Mouse (Mus musculus): Measurements from ENCODE around the gene Armc2. TPM values are rescaled to one million over a fixed set of nuclear protein-coding genes. Genes with fewer than 3 reads are reported as not detected.
"Not testable (repeated sequence)": the region's sequence is repeated elsewhere in the genome, so short reads cannot be mapped to it uniquely, and the experiment has no call there.

The Armc2 gene
- total RNA-seq, 2 experiments from 2014 or later: 14.2 to 15.8 TPM

- intact Hi-C loops (cut with DNase I): no loop called here
- no peak for DNase-seq (ENCODE audit: low spot score in 2 of 2)
These were observed 35.4 kb downstream of the Armc2 start for GRCm38 (mm10) chr10:41982821-41983220.

GRCm38 (mm10) chr10:41980772-41981383 lies 37.4 kb downstream of the Armc2 start:
- peak; percentile 69 to 75 for DNase-seq (ENCODE audit: low spot score in 2 of 2)
- intact Hi-C loops (cut with DNase I): loop anchor here (2.0 kb wide), 1 partner anchor 314 kb away; no protein-coding TSS in a partner anchor

DNA sequence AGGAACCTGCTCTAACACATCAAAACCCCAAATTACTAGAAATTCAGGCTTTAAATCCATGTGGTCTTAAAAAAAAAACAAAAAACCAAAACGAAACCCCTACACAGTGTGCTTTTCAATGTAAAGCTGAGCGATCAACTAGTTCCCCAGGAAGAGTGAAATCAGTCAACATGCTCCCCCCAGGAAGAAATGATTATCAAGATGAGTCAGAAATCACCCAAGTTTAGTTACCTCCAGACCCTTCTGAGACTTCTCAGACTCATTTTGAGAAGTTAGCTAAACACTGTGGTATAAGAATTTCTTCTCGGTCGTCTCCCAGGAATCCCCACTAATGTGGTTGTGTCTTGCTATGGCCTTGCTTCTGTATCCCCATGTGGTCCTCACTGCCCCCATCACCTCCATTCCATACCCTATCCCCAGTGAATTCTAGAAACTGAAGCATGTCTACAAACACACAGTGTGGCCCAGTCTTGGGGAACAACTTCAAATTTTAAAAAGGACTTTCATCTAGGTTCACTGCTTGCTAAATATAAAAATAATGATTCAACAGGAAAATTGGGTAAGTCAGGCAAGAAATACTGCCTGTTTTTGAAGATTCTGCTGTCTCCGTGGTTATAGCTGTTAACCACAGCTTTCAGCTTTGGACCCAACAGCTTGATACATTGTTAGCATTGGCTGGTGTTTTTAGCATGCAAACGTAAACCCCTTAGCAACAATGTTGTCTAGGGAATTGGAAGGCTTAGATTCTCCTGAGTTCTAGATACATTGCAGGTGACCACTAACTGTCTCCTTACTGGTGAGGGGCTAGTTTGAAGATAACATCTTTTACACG lies 39.6 kb downstream of the Armc2 start:
- no peak for DNase-seq (ENCODE audit: low spot score in 2 of 2)
- intact Hi-C loops (cut with DNase I): loop anchor here (5.0 kb wide), 1 partner anchor 146 kb away; no protein-coding TSS in a partner anchor

DNA sequence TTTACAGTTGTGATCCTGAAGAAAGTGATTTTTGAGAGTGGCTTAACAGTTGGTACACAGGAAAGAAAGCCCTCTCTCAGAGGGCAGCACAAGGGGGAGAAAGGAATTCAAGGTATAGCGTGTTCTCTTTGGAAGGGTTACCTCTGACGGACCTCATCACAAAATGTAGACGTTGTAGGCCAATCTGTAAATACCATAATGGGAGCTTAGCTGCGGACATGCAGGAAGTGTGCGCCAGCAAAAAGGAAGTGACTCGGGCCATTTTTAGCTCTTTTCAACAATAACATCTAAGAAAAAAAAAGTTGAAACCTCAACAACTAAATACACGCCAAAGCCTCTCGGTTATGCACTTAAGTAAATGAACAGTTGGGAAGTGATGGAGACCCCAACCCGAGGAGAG lies 45.6 kb downstream of the Armc2 start:
- intact Hi-C loops (cut with DNase I): no loop called here

GRCm38 (mm10) chr10:41967915-41968635 lies 50.2 kb downstream of the Armc2 start:
- DNase-seq (ENCODE audit: low spot score in 2 of 2): no peak
- intact Hi-C loops (cut with DNase I): no loop called here

More for the DNA sequence above, 45.6 kb downstream of the Armc2 start:
- DNase-seq (ENCODE audit: low spot score in 2 of 2): no peak

DNA sequence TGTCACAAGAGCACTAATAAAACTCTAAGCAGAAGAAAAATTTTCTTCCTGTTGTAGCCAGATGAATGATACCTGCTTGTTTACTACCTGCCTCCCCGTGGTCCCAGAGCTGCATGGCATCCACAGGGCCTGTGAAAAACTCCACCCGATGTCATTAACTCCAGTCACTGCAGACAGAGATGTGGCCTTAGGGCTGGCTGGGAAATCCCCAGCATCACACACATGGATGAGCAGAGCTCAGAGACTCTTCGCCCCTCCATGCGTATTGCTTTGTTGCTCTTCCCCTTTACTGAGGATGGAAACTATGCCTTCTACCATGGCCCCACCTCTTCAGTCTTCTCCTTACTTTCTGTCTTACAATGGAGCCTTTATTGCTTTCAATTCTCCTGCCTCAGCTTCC lies 55.5 kb downstream of the Armc2 start:
- DNase-seq (ENCODE audit: low spot score in 2 of 2): no peak
- intact Hi-C loops (cut with DNase I): loop anchor here (5.0 kb wide), 1 partner anchor 130 kb away; no protein-coding TSS in a partner anchor

DNA sequence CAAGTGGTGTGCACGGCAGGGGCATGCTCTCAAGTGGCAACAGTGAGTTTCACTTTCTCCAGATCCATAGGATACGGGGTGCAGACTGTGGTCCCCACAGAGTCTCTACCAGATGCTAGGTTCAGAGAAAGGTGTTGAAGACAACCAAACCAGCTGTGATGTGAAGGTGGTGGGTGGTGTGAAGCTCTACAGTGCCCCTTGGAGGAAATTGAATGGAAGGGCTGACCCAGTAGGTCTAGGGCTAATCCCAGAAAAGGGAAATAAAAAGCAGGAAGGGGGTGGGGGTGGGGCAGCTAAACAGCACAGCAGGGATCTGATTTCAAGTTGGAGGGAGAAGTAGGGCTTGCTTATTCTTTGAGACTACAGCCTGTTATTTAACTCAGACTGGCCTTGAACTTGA lies 58.4 kb downstream of the Armc2 start:
- DNase-seq (ENCODE audit: low spot score in 2 of 2): no peak
- intact Hi-C loops (cut with DNase I): loop anchor here (5.0 kb wide), 1 partner anchor 128 kb away; no protein-coding TSS in a partner anchor

GRCm38 (mm10) chr10:41958677-41959274 lies 59.5 kb downstream of the Armc2 start:
- DNase-seq (ENCODE audit: low spot score in 2 of 2): no peak
- intact Hi-C loops (cut with DNase I): no loop called here

DNA sequence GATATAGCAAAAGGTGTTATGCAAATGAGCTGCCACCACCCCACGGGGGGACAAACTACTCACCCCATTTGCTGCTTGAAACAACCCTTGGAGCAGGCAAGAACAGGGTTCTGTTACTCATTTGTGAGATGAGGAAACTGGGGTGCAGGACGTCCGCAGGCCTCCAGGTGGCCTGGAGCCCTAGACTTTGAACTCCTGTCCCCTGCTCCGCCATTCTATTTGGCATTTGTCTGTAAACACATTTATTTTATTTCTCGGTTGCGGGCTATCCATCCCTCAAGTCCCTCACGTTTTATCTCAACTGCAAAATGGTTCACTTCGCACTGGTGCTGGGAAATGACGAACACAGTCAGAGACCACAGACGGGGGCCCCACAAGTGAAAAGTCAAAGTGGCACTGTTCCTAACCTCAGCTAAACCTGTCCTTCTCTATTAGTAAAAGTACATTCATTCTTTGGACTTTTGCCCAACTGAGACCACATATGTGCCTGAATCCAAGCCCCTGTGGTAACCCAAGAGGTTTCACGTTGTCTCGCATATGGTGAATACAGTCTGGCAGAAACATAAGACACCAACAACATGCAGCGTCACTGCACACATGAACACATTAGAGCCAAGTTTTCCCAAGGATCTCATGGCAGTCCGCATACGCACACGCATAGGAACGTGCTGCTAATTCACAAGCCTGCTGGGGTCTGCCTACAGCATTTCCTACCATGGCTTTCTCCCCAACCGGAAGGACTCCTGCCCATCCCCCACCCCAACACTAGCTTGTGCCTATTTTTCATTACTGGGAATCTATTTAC lies 60.6 kb downstream of the Armc2 start:
- intact Hi-C loops (cut with DNase I): no loop called here
- no peak for DNase-seq (ENCODE audit: low spot score in 2 of 2)

DNA sequence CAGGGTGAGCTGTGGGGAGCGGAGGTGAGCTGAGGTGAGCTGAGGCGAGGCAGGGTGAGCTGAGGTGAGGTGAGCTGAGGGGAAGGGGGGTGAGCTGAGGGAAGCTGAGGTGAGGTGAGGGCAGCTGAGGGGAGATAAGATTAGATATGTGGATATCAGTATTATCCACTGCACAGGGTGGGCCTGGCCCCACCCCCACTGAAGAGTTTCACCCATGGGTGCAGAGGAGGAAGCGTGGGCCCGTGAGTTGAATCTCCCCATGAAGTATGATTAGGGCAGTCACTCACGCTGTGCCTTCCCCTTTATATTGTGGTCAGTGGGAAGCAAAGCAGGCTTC lies 64.7 kb downstream of the Armc2 start:
- intact Hi-C loops (cut with DNase I): no loop called here
- no peak for DNase-seq (ENCODE audit: low spot score in 2 of 2)

DNA sequence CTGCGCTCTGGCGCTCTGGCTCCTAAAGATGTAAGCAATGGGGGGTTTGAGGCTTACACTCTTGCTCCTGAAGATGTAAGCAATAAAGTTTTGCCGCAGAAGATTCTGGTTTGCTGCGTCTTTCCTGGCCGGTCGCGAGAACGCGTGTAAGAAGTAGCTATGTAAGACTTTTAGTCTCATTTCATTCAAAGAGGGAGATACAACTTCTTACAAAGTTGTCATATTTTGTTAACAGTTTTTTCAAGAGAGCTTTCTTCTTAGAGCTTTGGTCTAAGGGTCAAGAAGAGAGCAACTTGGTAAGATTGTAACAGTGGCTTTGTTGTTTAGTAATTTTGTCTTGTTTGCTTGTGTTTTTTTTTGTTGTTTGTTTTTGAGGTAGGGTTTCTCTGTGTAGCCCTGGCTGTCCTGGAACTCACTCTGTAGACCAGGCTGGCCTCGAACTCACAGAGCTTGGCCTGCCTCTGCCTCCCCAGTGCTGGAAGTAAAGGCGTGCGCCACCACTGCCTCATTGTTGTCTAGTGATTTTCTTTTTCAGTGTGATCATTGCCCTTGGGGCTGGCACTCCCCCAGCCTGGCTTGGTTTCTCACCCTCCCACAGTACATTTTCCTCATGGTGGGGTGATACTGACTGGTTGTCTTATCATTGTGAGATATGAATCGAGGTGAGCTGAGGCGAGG lies 65.3 kb downstream of the Armc2 start:
- intact Hi-C loops (cut with DNase I): no loop called here
- no peak for DNase-seq (ENCODE audit: low spot score in 2 of 2)

DNA sequence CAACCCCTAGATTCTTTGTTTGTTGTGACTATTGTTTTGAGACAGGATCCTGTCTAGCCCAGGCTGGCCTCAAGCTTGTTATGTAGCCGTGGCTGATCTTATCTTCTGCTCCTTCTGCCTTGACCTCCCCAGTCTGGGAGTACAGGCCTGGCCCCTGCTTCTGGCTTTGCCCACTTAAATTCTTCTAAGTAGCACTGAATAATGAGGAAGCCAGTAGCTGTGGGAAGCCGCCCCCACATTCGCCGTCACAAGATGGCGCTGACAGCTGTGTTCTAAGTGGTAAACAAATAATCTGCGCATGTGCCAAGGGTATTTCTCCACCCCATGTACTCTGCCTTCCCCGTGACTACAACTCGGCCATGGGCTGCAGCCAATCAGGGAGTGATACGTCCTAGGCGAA lies 65.9 kb downstream of the Armc2 start:
- not testable (repeated sequence) for DNase-seq (ENCODE audit: low spot score in 2 of 2)

GRCm38 (mm10) chr10:41939090-41939489 lies 79.2 kb downstream of the Armc2 start:
- intact Hi-C loops (cut with DNase I): loop anchor here (5.0 kb wide), 1 partner anchor 192 kb away; no protein-coding TSS in a partner anchor
- DNase-seq (ENCODE audit: low spot score in 2 of 2): peak in 1 of 2 experiments; percentile 81

More for the DNA sequence above, 65.9 kb downstream of the Armc2 start:
- intact Hi-C loops (cut with DNase I): not testable (repeated sequence)

- intact Hi-C loops (cut with DNase I): loop anchor here (5.0 kb wide), 1 partner anchor 190 kb away; no protein-coding TSS in a partner anchor
These were observed 81.1 kb downstream of the Armc2 start for GRCm38 (mm10) chr10:41937176-41937575.

DNA sequence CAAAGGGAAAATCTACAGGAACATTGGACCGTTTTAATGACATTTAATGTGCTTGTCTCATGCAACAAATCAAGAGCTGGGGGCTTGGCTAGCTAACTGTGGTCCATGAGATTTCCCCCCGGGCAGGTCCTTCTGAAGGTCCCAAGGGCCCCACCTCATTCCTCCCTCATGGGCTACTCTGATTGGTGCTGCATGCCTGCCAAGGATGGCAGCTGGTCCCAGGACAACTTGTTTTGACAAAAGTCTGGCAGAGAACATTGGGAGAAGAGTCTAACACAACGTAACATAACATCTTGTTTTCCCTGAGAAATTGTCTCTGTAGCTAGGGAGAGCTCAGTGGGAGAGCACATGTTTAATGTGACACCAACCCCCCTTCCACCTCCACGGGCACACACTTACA lies 82.1 kb downstream of the Armc2 start:
- intact Hi-C loops (cut with DNase I): loop anchor here (5.0 kb wide), 1 partner anchor 189 kb away; no protein-coding TSS in a partner anchor
- peak in 1 of 2 experiments; percentile 20 for DNase-seq (ENCODE audit: low spot score in 2 of 2)

More at GRCm38 (mm10) chr10:41937176-41937575, 81.1 kb downstream of the Armc2 start:
- no peak for DNase-seq (ENCODE audit: low spot score in 2 of 2)

DNA sequence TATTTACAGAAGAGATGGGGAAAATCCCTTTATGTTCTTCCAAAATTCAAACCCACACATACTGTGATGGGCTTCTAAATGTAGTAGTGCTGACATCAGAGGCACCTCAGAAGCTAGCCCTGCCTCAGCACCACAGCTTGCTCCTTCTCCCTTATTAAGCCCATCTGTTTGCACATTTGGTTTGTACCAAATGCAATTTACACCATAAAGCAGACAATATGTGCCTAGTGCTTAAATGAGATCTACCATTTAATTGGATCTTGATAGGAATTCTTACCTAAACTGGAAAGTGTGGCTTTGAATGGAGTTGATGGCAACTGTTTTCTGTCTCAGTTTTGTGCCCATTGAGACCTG lies 82.8 kb downstream of the Armc2 start:
- intact Hi-C loops (cut with DNase I): loop anchor here (2.0 to 5.0 kb wide), 4 partner anchors 47 to 341 kb away; partner anchors contain the start of gene Foxo3
- peak; percentile 57 to 91 for DNase-seq (ENCODE audit: low spot score in 2 of 2)

- intact Hi-C loops (cut with DNase I): loop anchor here (2.0 to 5.0 kb wide), 4 partner anchors 46 to 342 kb away; partner anchors contain the start of gene Foxo3
- DNase-seq (ENCODE audit: low spot score in 2 of 2): peak; percentile 77 to 87
These were observed 83.4 kb downstream of the Armc2 start for GRCm38 (mm10) chr10:41934633-41935475.
